Mouse (Mus musculus) liver, embryonic 14.5 days (tissue): Measurements from ENCODE around the gene Elk1.

ENCODE experiments used
- CTCF ChIP-seq: IDR thresholded peaks from 2 replicates; pipeline ENCODE4 v1.5.1; 2016; ENCODE audit warnings: antibody characterized with exemption, low read depth, control low read depth
- EP300 ChIP-seq: IDR thresholded peaks from 2 replicates; pipeline ENCODE4 v1.6.1; 2016; ENCODE audit warnings: antibody characterized with exemption, low read depth

GRCm38 (mm10) chrX:20915075-20915474 is 35.3 kb downstream of the Elk1 start:
- TF ChIP-seq EP300 = no peak
- TF ChIP-seq CTCF = no peak
